Mouse (Mus musculus): ENCODE measurements around the gene Olfr743.
A peak's percentile ranks its signal among the peaks of the same experiment; 100 is the strongest.
"Not testable (repeated sequence)": the region's sequence is repeated elsewhere in the genome, so short reads cannot be mapped to it uniquely, and the experiment has no call there.

Gene Olfr743

GRCm38 (mm10) chr14:50521539-50521938, at the start of gene Olfr743:
Gene Olfr743 (plus strand): TSS chr14:50521839.
- DNase-seq = no peak

DNA sequence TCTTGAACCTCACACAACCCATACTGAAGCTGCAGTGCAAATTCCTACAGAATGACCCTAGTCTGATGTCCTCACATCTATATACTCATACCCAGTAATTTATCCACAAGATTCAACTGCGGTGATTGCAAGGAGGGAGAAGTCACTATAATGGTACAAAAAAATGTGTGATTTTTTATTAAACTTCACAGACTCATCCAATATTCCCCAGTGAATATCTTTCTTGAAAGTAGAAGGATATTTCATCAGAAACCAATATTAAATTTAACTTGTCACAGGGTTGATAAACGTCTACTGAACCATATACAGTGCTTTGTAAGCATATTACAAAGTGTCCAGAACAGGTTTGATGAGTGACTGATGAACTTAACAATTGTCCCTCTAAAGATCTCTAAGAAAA, 49.2 kb upstream of the Olfr743 start, which contains the start of gene Olfr741:
Gene Olfr741 (plus strand): TSS at position 301 of the 400 bp plus-strand sequence.
- no peak for DNase-seq

DNA sequence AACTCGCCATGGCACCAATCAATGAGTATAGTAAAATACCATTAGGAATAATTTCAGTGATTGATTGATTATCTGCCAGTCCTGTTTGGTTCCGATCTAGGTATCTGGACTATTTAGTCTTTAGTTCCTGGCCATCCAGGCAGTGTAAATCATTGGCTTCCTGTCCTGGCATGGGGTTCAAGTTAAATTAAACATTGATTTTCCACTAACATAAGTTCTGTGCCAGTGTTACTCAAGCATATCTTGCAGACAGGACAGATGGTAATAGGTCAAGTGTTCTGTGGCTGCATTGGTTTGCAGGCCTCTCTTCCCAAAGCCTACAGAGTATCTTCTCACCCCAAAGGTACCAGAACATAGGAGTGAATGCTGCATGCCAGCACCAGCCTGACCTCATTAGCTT, 43.2 kb upstream of the Olfr743 start:
- DNase-seq = no peak

DNA sequence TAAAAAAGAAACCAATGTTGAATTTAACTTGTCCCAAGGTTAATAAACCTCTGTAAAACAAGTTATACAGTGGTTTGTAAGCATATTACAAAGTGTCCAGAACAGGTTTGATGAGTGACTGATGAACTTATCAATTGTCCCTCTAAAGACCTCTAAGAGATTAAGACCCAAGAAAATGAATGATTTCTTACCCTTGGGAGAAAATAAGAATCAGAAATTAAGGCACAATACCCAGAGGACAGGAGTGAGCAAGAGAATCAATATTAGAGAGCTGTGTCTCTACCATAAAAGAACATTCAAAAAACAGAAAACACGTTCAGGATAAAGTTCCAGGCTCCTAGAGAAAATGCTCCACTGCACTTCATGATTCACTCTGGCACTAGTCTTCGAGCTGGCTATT, 18.3 kb upstream of the Olfr743 start, which contains the start of gene Olfr742:
Gene Olfr742 (plus strand): TSS at position 301 of the 400 bp plus-strand sequence.
- no peak for DNase-seq

GRCm38 (mm10) chr14:50552734-50553133, 31.1 kb downstream of the Olfr743 start:
- DNase-seq = peak; percentile 84

GRCm38 (mm10) chr14:50573056-50573455, 51.4 kb downstream of the Olfr743 start:
- not testable (repeated sequence) for DNase-seq

Data from heart, adult 11 months (tissue).